Mouse (Mus musculus) kidney, postnatal 0 days (tissue): ENCODE results near the gene Mthfd1. TPM values are rescaled to one million over a fixed set of nuclear protein-coding genes. Genes with fewer than 3 reads are reported as not detected.

Experiments
- ATAC-seq: fragments of 200-750 bp; cut with Nextera tagmentation; replicated peaks from 2 replicates; pipeline ENCODE4 v1.8.0; 2017; ENCODE audit warnings: low read depth, moderate number of reproducible peaks, moderate TSS enrichment, moderate library complexity; ENCODE audit not compliant: low FRiP score
- DNase-seq: peaks from one replicate; pipeline ENCODE4 v3.0.0-alpha.2; 2016; ENCODE audit warnings: low spot score
- H3K27ac ChIP-seq: fragments of 300-500 bp; sonication (generic); 2 replicates; pipeline ENCODE4 v1.5.1; 2014; ENCODE audit warnings: mild to moderate bottlenecking
- H3K27me3 ChIP-seq: fragments of 300-500 bp; sonication (generic); 2 replicates; pipeline ENCODE4 v1.6.1; 2014; ENCODE audit warnings: low read length, mixed read lengths; ENCODE audit not compliant: insufficient read depth
- H3K36me3 ChIP-seq: fragments of 300-500 bp; sonication (generic); 2 replicates; pipeline ENCODE4 v1.6.1; 2014; ENCODE audit warnings: low read length, mixed read lengths; ENCODE audit not compliant: insufficient read depth
- H3K4me1 ChIP-seq: fragments of 300-500 bp; sonication (generic); replicated peaks from 2 replicates; pipeline ENCODE4 v1.6.1; 2014; ENCODE audit warnings: antibody characterized with exemption, low read length, mixed read lengths; ENCODE audit not compliant: insufficient read depth
- H3K4me2 ChIP-seq: fragments of 300-500 bp; sonication (generic); 2 replicates; pipeline ENCODE4 v1.6.1; 2014; ENCODE audit warnings: mild to moderate bottlenecking, low read length, moderate library complexity, mixed read lengths
- H3K4me3 ChIP-seq: fragments of 300-500 bp; sonication (generic); replicated peaks from 2 replicates; pipeline ENCODE4 v1.5.1; 2014; ENCODE audit warnings: low read depth, low read length
- H3K9ac ChIP-seq: fragments of 300-500 bp; sonication (generic); 2 replicates; pipeline ENCODE4 v1.6.1; 2014; ENCODE audit warnings: low read depth, low read length
- H3K9me3 ChIP-seq: fragments of 300-500 bp; sonication (generic); replicated peaks from 2 replicates; pipeline ENCODE4 v1.6.1; 2016; ENCODE audit warnings: low read length, inconsistent platforms, mixed read lengths
- CTCF ChIP-seq: IDR thresholded peaks from 2 replicates; pipeline ENCODE4 v1.5.1; 2016; ENCODE audit warnings: antibody characterized with exemption, low read depth, mild to moderate bottlenecking, moderate library complexity
- WGBS: fragments of 180-500 bp; shearing (Covaris S2); extraction: QIAGEN DNeasy Blood & Tissue Kit; methylation state at CpG from one replicate; pipeline ENCODE4 v1.1.7; 2014; 5-methylcytosine and 5-hydroxymethylcytosine counted together
- polyA plus RNA-seq: library from polyadenylated mRNA; unstranded; fragments of >200 nt; fragmentation: Nextera tagmentation; extraction: Ambion mirVana; gene quantifications from 2 replicates; pipeline ENCODE4 v1.2.1, GENCODE M21; 2015

Mthfd1 gene
- polyA plus RNA-seq, 1 experiment from 2014 or later: 94.0 TPM

DNA sequence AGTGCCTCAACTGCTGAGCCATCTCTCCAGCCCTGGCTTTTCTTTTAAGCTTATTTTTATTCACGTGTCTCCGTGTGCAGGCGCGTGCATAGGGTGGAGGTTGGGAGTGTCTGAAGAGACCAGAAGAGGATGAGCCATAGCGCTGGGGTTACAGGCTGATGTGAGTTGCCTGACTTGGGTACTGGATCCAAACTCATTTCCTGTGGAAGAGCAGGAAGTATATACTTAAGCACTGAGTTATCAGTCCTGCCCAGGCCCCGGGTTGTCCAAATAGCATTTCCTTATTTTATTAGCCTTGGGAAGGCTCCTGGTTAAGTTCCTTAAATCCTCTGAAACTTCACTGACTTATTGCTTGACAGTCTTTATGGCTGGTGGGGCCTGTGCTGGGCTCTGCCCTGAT lies 54.9 kb downstream of the Mthfd1 start:
- H3K27ac ChIP-seq: no peak overlapping the region
- DNase-seq (peak; percentile 9), ATAC-seq (no peak)
- H3K9ac ChIP-seq: no peak overlapping the region
- no peaks in the 10 kb centered on the region for H3K4me1 ChIP-seq
- WGBS: 62% methylated on average over 6 of the region's 6 CpGs
- H3K27me3 ChIP-seq: no peaks in the 10 kb centered on the region
- no peak overlapping the region for H3K4me3 ChIP-seq
- H3K36me3 ChIP-seq: peaks cover 27% of the 10 kb centered on the region
- H3K4me2 ChIP-seq: no peak overlapping the region
- no peaks in the 10 kb centered on the region for H3K9me3 ChIP-seq
- no peak for TF ChIP-seq CTCF

DNA sequence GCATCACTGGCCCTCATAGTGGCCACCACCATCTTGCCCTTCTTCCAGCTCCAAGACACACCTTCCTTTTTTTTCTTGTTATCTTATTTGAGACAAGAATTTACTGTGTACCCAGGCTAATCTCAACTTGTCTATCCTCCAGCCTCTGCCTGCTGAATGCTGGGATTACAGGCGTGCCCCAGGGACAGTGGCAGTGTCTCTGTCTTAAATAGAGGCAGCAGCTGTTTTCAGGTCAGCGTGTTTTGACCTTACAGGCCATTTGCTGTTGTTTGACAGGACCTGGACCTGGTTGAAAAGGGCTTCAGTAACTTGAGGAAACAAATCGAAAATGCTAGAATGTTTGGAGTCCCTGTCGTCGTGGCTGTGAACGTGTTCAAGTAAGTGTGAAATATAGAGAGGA lies 55.5 kb downstream of the Mthfd1 start:
- DNase-seq (no peak), ATAC-seq (no peak)
- no peaks in the 10 kb centered on the region for H3K4me1 ChIP-seq
- no peak overlapping the region for H3K9ac ChIP-seq
- WGBS: 46% methylated on average over 6 of the region's 6 CpGs
- no peaks in the 10 kb centered on the region for H3K9me3 ChIP-seq
- no peak for TF ChIP-seq CTCF
- H3K27me3 ChIP-seq: no peaks in the 10 kb centered on the region
- H3K4me2 ChIP-seq: no peak overlapping the region
- H3K27ac ChIP-seq: no peak overlapping the region
- H3K4me3 ChIP-seq: no peak overlapping the region
- H3K36me3 ChIP-seq: peaks cover 31% of the 10 kb centered on the region

DNA sequence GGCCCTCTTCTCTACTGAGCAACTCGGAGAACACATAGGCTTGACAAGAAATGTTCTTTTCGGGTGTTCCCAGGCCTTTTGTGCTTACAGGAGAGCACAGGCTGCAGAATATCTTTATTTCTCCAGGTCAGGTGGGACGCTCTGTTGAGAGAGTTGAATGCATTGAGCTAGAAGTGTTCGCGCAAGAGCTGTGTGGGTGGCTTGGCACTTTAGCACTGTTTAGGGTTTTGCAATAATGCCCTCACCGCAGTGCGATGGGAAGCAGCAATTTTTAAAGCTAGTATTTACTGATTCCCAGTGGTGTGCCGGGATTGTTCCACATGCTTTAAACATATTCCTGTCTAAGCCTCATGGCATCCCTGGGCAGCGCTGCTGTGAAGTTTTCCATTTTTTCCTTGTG lies 56.1 kb downstream of the Mthfd1 start:
- H3K4me2 ChIP-seq: no peak overlapping the region
- no peak overlapping the region for H3K9ac ChIP-seq
- TF ChIP-seq CTCF: no peak
- H3K36me3 ChIP-seq: peaks cover 35% of the 10 kb centered on the region
- no peaks in the 10 kb centered on the region for H3K27me3 ChIP-seq
- WGBS: 89% methylated on average over 9 of the region's 9 CpGs
- no peak overlapping the region for H3K27ac ChIP-seq
- no peak overlapping the region for H3K4me3 ChIP-seq
- H3K4me1 ChIP-seq: no peaks in the 10 kb centered on the region
- ATAC-seq: no peak
- no peaks in the 10 kb centered on the region for H3K9me3 ChIP-seq
- no peak for DNase-seq

DNA sequence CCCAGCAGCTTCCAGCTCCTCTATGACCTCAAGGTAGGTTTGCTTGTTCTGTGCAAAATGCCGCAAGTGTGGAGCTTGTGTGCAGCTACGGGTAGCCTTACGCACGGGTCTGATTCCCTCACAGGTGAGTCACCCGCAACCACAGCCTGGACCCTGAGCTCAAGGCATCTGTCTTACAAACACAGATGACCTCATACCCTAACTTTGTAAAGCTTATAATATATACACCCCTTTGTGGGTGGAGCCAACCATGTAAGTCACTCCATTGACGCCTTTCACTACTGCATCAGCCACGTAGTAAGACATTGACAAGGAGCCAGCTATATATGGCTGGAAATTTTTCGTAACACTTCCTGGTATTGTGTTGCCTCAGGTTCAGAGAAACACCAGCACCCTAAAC lies 56.9 kb downstream of the Mthfd1 start:
- Histone ChIP-seq H3K36me3 (peaks cover 35% of the 10 kb centered on the region), H3K4me2 (no peak overlapping the region), H3K27me3 (no peaks in the 10 kb centered on the region), H3K9me3 (no peaks in the 10 kb centered on the region), H3K4me3 (no peak overlapping the region), H3K4me1 (no peaks in the 10 kb centered on the region), H3K27ac (no peak overlapping the region), H3K9ac (no peak overlapping the region)
- 87% methylated on average over 8 of the region's 8 CpGs for WGBS
- no peak for TF ChIP-seq CTCF
- ATAC-seq (no peak), DNase-seq (no peak)

DNA sequence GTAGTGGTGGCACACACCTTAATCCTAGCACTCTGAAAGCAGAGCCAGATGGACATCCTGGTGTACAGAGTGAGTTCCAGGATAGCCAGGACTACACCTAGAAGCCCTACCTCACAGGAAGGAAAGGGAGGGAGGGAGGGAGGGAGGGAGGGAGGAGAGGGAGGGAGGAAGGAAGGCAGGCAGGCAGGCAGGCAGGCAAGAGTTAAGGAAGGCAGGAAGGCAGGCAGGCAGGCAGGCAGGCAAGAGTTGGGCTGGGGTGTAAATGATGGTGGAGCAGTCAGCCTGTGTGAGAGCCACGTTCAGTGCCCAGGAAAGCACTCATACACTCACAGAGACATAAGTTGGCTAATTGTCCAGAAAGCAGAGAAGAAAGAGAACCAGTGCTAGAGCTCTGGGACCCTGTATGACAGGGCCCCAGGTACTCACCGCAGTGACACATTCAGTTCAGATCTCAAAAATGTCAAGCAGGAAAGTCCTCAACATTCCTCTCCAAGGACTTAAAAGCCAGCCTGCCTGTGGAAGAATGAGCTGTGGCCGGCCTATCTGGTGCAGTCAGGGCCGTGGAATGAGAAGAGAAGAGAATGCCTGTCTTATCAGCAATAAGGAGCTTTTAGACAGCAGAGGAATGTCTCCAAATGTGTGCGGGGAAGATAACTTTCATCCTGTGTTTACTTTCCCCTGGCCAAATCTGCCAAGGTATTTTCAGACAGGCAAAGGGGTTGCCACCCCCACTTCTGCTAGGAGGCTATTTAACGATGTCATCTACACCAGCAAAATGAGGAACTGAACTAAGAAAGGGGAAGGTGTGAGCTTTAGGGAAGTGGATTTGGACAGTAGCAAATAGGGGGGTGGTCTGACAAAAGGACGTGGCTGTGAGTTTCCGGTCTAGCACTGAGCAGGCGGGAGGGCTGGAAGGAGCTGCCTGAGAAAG lies 63.4 kb downstream of the Mthfd1 start:
- H3K27me3 ChIP-seq: no peaks in the 10 kb centered on the region
- no peak overlapping the region for H3K4me3 ChIP-seq
- 56% methylated on average over 9 of the region's 9 CpGs for WGBS
- no peak for TF ChIP-seq CTCF
- ATAC-seq (no peak), DNase-seq (peak; percentile 7)
- H3K36me3 ChIP-seq: peaks cover 25% of the 10 kb centered on the region
- H3K9me3 ChIP-seq: no peaks in the 10 kb centered on the region
- no peak overlapping the region for H3K27ac ChIP-seq
- H3K4me1 ChIP-seq: no peaks in the 10 kb centered on the region
- no peak overlapping the region for H3K9ac ChIP-seq
- H3K4me2 ChIP-seq: no peak overlapping the region

DNA sequence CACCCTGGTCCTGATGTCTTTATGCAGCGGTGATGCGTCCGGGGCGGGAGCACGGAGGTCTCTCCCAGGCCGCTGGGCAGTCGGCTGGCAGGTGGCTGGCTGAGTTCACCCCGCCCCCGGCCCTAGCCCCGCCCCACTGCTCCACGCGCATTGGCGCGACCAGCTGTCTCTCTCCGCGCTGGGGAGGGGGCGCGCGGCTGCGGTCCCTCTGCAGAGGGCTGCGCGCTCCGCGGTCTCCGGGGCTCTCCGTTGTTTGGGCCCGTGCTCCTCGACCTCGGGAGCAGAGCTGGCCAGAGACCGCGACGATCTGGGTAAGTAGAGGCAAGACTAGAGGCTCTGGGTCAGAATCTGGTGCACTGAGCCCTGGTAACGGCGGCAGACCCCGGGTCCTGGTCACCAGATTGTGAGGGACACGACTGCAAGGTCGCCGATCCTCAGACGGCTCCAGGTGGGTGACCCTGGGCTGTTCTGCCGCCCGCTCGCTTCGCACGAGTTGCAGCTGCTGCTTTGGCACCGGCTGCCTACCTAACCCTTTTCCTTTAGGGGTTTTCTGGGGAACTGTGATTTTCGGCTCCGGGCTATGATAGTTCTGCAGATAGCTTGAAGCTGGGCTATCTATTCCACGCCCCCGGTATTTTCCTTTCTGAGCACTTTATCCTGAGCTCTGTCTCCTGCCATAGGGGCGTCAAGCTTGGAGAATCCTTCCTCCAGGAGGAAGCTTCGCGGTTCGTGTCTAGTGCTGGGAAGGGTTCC lies 69.8 kb downstream of the Mthfd1 start, which contains the start of gene Akap5:
Gene Akap5 (plus strand): TSS at position 213 of the 753 bp plus-strand sequence.
- WGBS: 3% methylated on average over 53 of the region's 53 CpGs
- Histone ChIP-seq H3K9ac (peak within 1 kb of the TSS; percentile 52), H3K4me3 (peak within 1 kb of the TSS; percentile 50), H3K27ac (no peak within 1 kb of the TSS), H3K4me2 (peak within 1 kb of the TSS; percentile 99), H3K4me1 (peaks cover 4% of the 10 kb centered on the region; the same call in 1 of the 2 replicates), H3K27me3 (no peaks in the 10 kb centered on the region), H3K36me3 (0 out of 2 replicates have a peak, but pooled peaks cover 6% of the 10 kb centered on the region), H3K9me3 (no peaks in the 10 kb centered on the region)
- peak; percentile 43 for DNase-seq
- peak; percentile 91 for ATAC-seq
- TF ChIP-seq CTCF: no peak
